Comparison of ENCODE assay signal across 23 mouse cellular contexts in genomic region chr15:36865332-36865731, GRCm38 (mm10).
DNase-seq lines count a peak whose midpoint lies in the region; ATAC-seq and TF ChIP-seq lines count a peak whose summit lies in the region.
"Had no signal": no experiment of that assay in that cellular context is flagged by ENCODE, and none has a peak within 500 bp of the region (broad histone marks: within the 10 kb centered on the region; RNA-seq: fewer than 3 reads in every experiment).

No protein-coding gene starts in this region.

- no peak for TF ChIP-seq EP300 in heart, adult 2 months (IDR thresholded peaks at IDR 0.05; ENCODE audit: insufficient read depth, low read depth, low read length)

- H3K9ac ChIP-seq in heart, adult 2 months (ENCODE audit: low read depth, low read length): no peak overlapping the region
- H3K9ac ChIP-seq in forebrain, embryonic 15.5 days (replicated peaks): no peak overlapping the region
- H3K9ac ChIP-seq: embryonic facial prominence, embryonic 12.5 days; heart, embryonic 13.5 days; limb, embryonic 15.5 days; neural tube, embryonic 13.5 days; stomach, embryonic 15.5 days had no signal

- no peak overlapping the region for H3K4me3 ChIP-seq in heart, adult 2 months
- no peak overlapping the region for H3K4me3 ChIP-seq in forebrain, embryonic 10.5 days
- H3K4me3 ChIP-seq in forebrain, embryonic 15.5 days: no peak overlapping the region
- H3K4me3 ChIP-seq: embryonic facial prominence, embryonic 12.5 days; heart, embryonic 13.5 days; limb, embryonic 15.5 days; midbrain, embryonic 10.5 days; neural tube, embryonic 13.5 days; stomach, embryonic 15.5 days had no signal

- 30% methylated on average over 3 of the region's 3 CpGs for WGBS in heart, adult 2 months
- WGBS in forebrain, embryonic 10.5 days: 87% methylated on average over 3 of the region's 3 CpGs
- WGBS in forebrain, embryonic 15.5 days: 70% methylated on average over 3 of the region's 3 CpGs

- peak; percentile 33 to 39; a peak in 2 of 4 replicates for ATAC-seq in hematopoietic stem cell, adult 5-6 weeks (replicated peaks in 1 of 2; ENCODE audit: insufficient read depth in 1 of 2, low FRiP score in 2 of 2, low TSS enrichment in 1 of 2, low read depth in 1 of 2, poor library complexity in 2 of 2, severe bottlenecking in 2 of 2)
- no peak for ATAC-seq in forebrain, embryonic 15.5 days (replicated peaks)
- ATAC-seq: hindbrain, postnatal 0 days had no signal

- no peaks in the 10 kb centered on the region for H3K36me3 ChIP-seq in heart, adult 2 months (ENCODE audit: control insufficient read depth, insufficient read depth, low read length)
- no peaks in the 10 kb centered on the region for H3K36me3 ChIP-seq in forebrain, embryonic 10.5 days (replicated peaks)
- no peaks in the 10 kb centered on the region for H3K36me3 ChIP-seq in forebrain, embryonic 15.5 days
- H3K36me3 ChIP-seq: embryonic facial prominence, embryonic 12.5 days; heart, embryonic 13.5 days; limb, embryonic 15.5 days; midbrain, embryonic 10.5 days; neural tube, embryonic 13.5 days; stomach, embryonic 15.5 days had no signal

- no peak overlapping the region for H3K27ac ChIP-seq in heart, adult 2 months
- no peak overlapping the region for H3K27ac ChIP-seq in forebrain, embryonic 10.5 days
- no peak overlapping the region for H3K27ac ChIP-seq in forebrain, embryonic 15.5 days (replicated peaks)
- H3K27ac ChIP-seq: embryonic facial prominence, embryonic 12.5 days; heart, embryonic 13.5 days; hindbrain, postnatal 0 days; limb, embryonic 15.5 days; midbrain, embryonic 10.5 days; neural tube, embryonic 13.5 days; stomach, embryonic 15.5 days had no signal

- TF ChIP-seq CTCF in heart, adult 2 months (IDR thresholded peaks at IDR 0.05): no peak

- no peak overlapping the region for H3K4me2 ChIP-seq in forebrain, embryonic 15.5 days (replicated peaks)
- H3K4me2 ChIP-seq: embryonic facial prominence, embryonic 12.5 days; heart, embryonic 13.5 days; limb, embryonic 15.5 days; neural tube, embryonic 13.5 days; stomach, embryonic 15.5 days had no signal

- TF ChIP-seq POLR2A in heart, adult 2 months (IDR thresholded peaks at IDR 0.05; ENCODE audit: insufficient read depth, low read depth, low read length): no peak

- H3K4me1 ChIP-seq in heart, adult 2 months (ENCODE audit: control insufficient read depth, insufficient read depth, low read length): peaks cover 1% of the 10 kb centered on the region; the same call in 1 of the 2 replicates
- no peaks in the 10 kb centered on the region for H3K4me1 ChIP-seq in forebrain, embryonic 10.5 days
- no peaks in the 10 kb centered on the region for H3K4me1 ChIP-seq in forebrain, embryonic 15.5 days
- H3K4me1 ChIP-seq: embryonic facial prominence, embryonic 12.5 days; limb, embryonic 15.5 days; midbrain, embryonic 10.5 days; neural tube, embryonic 13.5 days; stomach, embryonic 15.5 days had no signal

- no peaks in the 10 kb centered on the region for H3K79me2 ChIP-seq in heart, adult 2 months (replicated peaks; ENCODE audit: control insufficient read depth, insufficient read depth, low read length)

- no peaks in the 10 kb centered on the region for H3K27me3 ChIP-seq in heart, adult 2 months (ENCODE audit: control insufficient read depth, insufficient read depth, low read length)
- H3K27me3 ChIP-seq in forebrain, embryonic 10.5 days (ENCODE audit: poor library complexity, severe bottlenecking): no peaks in the 10 kb centered on the region
- no peaks in the 10 kb centered on the region for H3K27me3 ChIP-seq in forebrain, embryonic 15.5 days
- H3K27me3 ChIP-seq: embryonic facial prominence, embryonic 12.5 days; heart, embryonic 13.5 days; limb, embryonic 15.5 days; neural tube, embryonic 13.5 days; stomach, embryonic 15.5 days had no signal

- intact Hi-C loops in heart, adult 2 months (cut with DNase I): no loop called here

- peaks cover 3% of the 10 kb centered on the region; the same call in 1 of the 2 replicates for H3K9me3 ChIP-seq in forebrain, embryonic 10.5 days
- no peaks in the 10 kb centered on the region for H3K9me3 ChIP-seq in forebrain, embryonic 15.5 days
- H3K9me3 ChIP-seq: embryonic facial prominence, embryonic 12.5 days; G1E; limb, embryonic 15.5 days; midbrain, embryonic 10.5 days; stomach, embryonic 15.5 days had no signal

- peak; percentile 4 for DNase-seq in heart, postnatal 4 days
- DNase-seq in heart, adult 2 months: no peak
- DNase-seq in urinary bladder, adult 2 months (ENCODE audit: low spot score): peak; percentile 1
- no peak for DNase-seq in urinary bladder, postnatal 25 days (ENCODE audit: low spot score)
- DNase-seq in forebrain, embryonic 10.5 days (ENCODE audit: extremely low spot score, low spot score): no peak
- DNase-seq in testis, postnatal 10 days (ENCODE audit: low spot score): no peak
- DNase-seq: adrenal gland, postnatal 14 days; cerebellum, adult 8-10 months; heart, postnatal 36 days; kidney, adult 2 months; kidney, postnatal 14 days; layer of hippocampus, adult 9-11 months; thymus, postnatal 25 days had no signal

Comparison
In these comparisons a context has a peak if more than half of its experiments do, and no peak if none do; other contexts are left out.
1. DNase-seq: peak in heart, postnatal 4 days (single experiment) and urinary bladder, adult 2 months (single experiment); none in heart, adult 2 months (0 of 2), urinary bladder, postnatal 25 days (single experiment), forebrain, embryonic 10.5 days (single experiment) and testis, postnatal 10 days (single experiment).